Mouse (Mus musculus) ES-CJ7 (cell line): ENCODE measurements around the gene Ccdc171.
A peak's percentile ranks its signal among the peaks of the same experiment; 100 is the strongest.
"Not testable (repeated sequence)": the region's sequence is repeated elsewhere in the genome, so short reads cannot be mapped to it uniquely, and the experiment has no call there.

Experiments
- DNase-seq: peaks from one replicate; pipeline ENCODE4 v3.0.0; 2011; ENCODE audit warnings: low read depth, low spot score

Ccdc171 gene

DNA sequence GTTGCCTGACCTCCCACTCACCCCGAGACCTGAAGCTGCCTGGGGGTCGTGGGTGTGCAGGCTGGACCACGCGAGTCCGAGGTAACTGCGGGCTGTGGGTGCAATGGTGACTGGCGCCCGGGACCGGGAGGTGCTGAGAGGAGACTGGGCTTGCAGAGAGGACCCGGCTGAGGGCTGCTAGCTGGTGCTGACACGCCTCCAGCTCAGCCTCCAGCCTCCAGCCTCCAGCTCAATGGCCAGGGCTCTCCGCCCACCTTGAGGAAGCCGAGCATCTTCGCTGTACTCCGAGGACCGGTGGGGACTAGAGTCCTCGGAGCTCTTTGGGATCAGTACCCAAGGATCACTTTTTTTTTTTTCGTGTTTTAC lies 328 bp downstream of the Ccdc171 start:
- peak; percentile 56 for DNase-seq

DNA sequence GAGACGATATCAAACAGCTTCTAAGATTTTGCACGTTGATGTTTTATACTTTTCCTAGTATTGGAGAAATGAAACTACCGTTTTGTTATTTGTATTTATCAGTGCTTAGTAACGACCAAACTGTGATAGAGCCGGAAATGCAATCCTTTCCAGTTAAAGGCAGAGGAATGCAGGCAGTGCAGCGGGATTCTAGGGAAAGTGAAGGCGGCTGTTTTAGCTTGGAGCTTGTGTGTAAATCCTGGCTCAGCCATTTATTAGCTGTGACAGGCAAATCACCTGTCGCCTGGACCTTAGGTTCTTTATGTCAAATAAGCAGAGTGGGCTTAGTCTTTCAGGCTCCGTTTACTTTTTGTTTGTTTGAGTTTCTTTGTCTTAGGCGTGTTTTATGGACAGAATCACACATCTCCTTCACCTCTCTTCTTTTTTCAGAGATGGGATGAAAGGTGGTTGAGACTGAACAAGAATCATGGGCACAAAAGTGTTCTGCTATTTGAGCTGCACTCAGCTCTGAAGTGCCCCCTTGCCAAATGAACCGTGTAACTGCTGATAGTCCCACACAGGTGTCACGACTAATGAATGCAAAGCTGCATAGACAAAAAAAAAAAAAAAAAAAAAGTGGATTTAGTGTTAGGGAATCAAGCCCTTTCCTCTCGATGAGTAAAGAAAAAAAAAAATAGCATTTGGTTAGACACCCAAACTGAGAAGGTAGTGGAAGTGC lies 1.1 kb downstream of the Ccdc171 start:
- DNase-seq = no peak

DNA sequence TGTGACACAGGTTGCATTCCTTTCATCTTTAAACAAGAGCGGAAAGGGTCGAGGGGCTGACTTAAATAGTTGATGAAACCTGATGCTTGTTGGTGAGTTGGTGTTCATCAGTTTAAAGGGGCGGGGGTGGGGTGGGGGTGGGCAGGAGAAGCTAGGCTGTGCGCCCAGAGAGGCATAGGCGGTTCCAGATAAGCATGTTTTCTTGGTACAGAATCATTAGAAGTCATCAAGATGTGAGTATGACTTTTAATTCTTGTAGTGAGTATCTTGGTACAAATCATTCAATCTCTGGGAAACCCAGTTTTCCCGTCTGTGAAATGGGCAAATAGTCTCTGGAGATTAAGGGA lies 1.6 kb downstream of the Ccdc171 start:
- no peak for DNase-seq

DNA sequence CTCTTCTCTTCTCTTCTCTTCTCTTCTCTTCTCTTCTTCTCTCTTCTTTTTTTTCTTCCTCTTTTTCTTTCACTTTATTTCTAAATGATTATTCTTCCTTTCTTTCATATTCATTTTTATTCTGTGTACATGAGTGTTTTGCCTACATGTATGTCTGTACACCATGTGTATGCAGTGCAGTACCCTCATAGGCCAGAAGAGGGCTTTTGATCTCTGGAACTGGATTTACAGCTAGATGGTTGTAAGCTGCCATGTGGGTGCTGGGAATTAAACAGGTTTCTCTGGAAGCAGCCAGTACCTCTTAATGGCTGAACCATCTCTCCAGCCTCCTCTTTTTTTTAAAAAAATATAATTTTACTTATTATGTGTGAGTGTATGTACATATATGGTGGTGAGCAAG lies 2.6 kb downstream of the Ccdc171 start:
- DNase-seq = peak; percentile 92

DNA sequence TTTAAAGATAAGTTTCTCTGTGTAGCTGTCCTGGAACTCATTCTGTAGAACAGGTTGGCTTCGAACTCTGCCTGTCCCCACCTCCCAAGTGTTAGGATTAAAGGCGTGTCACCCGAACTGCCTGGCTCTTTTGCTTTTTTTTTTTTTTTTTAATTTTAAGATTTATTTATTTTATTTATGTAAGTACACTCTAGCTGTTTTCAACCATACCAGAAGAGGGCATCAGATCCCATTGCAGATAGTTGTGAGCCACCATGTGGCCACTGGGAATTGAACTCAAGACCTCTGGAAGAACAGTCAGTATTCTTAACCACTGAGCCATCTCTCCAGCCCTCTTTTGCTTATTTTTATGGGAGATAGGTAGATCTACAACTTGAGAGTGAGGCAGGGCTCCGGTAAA lies 4.7 kb downstream of the Ccdc171 start:
- not testable (repeated sequence) for DNase-seq

DNA sequence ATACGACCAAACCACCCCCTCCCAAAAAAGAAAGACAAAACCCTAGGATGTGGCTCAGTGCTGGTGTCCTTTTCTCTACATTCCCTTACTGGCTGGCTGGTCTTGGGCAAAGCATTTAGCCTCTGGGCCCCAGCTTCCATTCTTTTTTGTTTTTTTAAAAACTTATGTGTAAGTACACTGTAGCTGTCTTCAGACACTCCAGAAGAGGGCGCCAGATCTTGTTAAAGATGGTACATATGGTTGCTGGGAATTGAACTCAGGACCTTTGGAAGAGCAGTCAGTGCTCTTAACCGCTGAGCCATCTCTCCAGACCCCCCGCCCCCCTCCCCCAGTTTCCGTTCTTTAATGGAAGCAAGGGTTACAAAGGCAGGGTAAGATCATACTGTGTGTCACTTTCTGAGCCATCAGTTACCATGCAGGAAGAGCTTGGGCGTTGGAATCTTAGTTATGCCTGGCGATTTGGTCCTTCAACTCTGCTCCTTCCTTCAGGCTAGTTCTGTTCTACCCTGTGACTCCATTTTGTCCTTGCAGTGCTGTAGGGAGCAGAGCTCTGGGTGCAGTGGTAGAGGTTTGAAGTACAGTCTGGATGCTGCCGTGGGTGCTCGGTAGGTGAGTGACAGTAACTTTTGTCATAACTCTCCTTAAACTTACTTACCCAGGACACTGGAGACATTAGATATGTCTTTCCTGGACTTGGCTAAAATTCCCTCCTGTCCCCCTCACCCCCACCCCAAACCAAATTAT lies 8.0 kb downstream of the Ccdc171 start:
- no peak for DNase-seq

DNA sequence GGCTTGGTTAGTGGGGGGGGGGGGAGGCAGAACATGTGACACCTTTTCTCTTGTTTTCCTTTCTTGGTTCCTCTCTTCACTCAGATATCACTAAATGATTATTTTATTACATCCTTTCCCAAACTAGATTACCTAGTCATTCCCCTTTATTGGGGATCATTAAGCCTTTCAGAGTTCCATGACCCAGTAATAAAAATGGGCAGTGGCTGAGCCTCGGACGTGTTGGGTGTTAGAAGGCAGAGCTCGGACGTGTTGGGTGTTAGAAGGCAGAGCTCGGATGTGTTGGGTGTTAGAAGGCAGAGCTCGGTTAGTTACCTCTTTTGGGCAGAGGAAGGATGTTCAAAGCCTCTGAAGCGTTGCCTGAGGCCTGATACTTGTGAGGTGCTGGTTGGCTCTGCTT lies 8.7 kb downstream of the Ccdc171 start:
- DNase-seq = no peak

DNA sequence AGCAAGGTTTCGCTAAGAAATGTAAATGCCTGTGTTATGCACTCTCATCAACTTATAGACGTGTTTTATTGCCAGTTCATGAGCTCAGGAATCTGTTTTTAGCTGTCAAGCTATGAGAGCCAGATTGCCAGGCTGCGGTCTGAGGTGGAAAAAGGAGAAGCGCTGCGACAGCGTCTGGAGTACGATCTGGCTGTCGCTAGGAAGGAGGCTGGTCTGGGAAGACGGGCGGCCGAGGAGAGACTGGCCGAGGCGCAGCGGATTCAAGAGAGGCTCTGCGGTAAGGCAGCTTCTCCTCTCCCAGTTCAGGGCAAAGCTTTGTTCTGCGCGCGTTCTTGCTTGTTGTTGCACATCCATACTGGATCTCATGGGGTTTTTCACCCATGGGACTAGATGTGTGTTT lies 24.2 kb downstream of the Ccdc171 start:
- no peak for DNase-seq

DNA sequence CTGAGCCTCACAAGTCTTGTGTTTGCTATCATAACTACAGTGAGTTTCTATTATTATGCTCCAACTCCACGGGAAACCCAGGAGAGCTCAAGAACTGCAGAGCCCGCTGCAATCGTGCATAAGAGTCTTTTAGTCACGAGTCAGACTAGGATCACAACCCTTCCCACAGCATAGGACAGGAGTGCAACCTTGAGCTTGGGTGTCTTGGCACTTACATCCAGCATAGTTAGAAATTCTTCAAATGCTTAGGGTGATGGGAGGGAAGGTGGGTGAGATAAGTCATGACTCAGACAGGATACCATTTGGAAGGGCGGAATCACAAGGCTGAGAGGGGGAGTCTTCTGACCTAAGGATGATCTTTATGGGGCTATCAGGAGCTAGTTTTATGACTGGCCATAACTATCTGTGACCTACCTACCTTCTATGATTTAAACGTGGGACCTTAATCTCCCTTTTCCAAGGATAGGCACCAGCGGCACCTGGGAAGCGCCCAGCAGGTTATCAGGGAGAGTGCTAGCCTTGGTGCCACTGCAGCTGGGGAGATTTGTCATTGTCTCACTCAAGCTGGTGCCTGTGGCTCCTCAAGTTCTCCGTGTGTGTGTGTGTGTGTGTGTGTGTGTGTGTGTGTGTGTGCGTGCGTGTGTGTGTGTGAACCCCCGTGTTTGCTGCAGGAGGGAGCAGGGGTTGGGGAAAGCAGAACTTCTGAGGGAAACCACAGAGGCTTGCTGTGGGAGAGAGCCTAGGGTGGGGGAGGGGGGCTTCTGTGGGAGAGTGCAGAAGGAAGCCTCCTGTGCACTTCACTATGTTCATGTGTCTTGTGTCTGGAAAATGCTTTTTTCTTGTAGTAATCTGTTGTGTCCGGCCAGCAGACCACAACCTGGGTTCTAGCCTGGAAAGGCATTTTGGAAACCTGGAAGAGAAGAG lies 42.1 kb downstream of the Ccdc171 start:
- DNase-seq = peak; percentile 15

DNA sequence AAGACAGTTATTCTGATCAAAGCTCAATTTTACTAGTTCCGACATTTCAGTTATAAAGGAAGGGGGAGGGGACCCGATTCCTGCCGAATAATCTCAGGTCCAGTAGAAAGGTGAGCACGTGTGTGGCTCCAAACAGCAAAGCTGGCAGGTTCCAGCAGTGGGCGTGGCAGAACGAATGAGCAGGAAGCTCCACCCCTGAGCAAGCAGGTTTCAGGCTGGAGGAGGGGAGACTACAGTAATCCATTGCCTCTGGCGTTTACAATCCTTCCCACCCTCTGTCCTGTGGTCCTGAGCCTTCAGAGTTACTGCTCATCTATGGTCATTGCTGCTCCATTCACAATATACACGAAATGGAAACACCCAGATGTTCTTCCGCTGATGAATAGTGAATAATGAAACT lies 42.8 kb downstream of the Ccdc171 start:
- DNase-seq = peak; percentile 52

DNA sequence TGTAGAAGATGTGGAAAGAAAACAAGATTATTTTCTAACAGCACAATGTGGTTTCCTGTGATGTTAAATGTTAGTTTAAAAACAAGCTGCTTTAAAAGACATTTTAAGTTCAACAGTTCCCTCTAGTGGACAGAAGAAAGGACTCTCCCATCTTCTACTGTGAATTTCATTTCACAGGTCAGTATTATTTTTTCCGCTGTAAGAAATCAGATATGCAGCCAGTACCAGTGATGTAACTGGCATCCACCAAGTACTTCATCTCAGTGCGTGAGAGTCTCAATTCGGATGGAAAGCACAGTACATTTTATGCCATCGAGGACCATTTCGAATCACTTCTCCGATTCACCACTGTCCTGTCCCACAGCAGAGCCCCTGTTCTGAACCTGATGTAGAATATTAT lies 45.2 kb downstream of the Ccdc171 start:
- DNase-seq = peak; percentile 24

DNA sequence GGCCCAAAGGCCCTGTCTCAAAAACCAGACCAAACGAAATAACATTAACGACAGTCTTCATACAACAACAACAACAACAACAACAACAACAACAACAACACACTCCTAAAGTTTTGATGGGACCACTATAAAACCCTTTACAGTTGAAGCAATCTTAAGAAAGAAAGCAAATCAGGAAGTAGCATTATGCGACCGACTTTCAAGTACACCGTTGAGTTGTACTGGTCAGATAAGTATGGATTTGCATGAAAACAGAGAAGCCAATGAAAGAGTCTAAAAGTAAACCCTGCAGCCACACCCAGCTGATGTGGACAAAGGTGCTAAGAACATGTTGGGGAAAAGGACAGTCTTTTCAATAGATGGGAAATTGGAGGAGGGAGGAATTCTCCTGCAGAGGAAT lies 45.7 kb downstream of the Ccdc171 start:
- DNase-seq = no peak

DNA sequence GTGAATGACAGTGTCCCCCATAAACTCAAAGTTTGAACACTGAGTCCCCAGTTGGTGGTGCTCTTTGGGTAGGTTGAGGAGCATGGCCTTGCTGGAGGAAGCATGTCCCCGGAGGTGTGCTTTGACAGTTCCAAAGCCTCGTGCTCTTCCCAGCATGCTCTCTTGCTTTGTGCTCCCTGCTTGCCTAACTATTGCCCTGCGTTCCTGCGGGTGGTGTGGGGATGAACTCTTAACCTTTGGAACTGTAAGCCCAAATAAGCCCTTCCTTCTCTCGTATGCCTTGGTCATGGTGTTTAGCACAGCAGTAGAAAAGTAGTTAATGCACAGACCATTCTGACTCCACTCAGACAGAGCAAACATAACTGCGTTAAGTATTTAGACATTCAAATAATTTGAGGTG lies 47.2 kb downstream of the Ccdc171 start:
- DNase-seq = no peak

DNA sequence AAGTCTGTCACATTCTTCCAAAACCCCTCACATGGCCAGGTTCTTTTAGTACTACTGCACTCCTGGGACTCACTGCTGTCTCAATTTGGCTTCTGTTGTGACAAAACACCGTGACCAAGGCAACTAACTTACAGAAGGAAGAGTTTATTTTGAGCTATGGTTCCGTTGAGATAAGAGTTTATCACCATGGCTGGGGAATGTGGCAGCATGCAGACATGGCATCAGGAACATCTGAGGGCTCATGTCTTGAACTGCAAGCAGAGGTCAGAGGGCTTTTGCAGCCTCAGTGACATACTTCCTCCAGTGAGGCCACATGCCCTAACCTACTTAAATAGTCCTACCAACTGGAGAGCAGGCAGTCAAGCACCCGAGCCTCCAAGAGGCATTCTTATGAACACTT lies 51.0 kb downstream of the Ccdc171 start:
- no peak for DNase-seq

DNA sequence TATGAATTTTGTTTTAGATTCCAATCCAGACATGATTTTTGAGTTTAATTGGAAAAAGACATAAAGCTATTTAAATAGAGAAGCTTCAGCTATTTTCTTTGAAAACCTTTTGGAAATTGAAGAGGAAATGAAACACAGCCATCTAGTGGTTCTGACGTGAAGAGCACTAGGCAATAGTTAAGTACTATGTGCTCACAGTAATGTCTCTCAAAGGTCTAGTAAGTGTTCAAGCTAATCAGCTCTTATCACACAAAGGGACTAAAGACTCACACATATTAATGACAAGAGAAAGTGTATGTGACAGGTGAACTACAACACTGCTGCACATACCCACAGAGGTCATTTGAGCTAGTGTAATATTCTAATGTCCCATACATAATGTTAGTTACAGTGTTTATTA lies 54.8 kb downstream of the Ccdc171 start:
- DNase-seq = no peak

DNA sequence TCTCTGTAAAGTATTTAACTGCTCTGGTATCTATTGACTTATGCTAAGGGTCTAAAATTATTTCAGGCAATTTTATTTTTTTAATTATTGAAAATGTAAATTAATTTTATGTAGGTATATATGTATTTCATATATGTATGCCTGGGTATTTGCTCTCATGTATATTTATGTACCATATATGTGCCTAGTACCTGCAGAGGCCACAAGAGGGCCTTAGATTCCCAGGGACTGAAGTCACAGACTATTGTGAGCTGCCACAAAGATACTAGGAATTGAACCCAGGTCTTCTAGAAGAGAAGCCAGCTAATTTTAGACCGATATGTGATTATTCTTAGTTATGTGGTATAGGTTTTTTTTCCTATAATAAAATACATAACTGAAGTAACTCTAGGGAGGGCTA lies 62.2 kb downstream of the Ccdc171 start:
- peak; percentile 24 for DNase-seq

DNA sequence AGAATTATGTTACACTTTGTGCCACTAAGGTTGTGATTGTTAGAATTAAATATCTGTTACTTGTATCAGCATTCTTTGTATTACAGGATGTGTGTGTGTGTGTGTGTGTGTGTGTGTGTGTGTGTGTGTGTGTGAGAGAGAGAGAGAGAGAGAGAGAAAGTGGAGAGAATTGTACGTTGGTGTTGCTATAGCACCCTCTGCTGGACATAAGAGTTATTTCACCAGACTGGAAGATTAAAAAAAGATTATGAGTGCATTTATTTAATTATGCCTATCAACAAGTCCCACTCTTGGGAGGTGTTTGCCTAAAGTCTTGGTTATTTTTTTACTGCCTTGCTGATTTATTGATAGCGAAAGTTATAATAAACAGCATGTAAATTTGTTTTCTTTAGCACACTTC lies 71.1 kb downstream of the Ccdc171 start:
- DNase-seq = no peak

DNA sequence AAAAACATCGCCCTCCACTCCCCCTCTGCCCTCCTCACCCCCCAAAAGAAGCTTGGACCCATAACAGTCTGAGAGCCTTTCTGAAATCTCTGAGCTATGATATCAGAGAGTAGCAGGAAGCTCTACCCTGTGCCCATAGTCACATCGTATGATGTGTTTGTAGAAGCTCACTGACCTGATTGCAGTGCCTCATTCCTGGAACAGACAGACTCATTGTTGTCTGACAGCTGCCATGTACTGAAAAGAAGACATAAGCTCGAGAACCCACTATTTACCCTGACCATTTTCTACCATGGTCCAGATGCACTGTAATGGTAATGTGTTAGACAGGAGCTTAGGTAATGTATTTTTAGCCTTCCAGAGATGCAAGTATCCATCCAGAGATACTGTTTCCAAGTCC lies 85.8 kb downstream of the Ccdc171 start:
- DNase-seq = no peak

DNA sequence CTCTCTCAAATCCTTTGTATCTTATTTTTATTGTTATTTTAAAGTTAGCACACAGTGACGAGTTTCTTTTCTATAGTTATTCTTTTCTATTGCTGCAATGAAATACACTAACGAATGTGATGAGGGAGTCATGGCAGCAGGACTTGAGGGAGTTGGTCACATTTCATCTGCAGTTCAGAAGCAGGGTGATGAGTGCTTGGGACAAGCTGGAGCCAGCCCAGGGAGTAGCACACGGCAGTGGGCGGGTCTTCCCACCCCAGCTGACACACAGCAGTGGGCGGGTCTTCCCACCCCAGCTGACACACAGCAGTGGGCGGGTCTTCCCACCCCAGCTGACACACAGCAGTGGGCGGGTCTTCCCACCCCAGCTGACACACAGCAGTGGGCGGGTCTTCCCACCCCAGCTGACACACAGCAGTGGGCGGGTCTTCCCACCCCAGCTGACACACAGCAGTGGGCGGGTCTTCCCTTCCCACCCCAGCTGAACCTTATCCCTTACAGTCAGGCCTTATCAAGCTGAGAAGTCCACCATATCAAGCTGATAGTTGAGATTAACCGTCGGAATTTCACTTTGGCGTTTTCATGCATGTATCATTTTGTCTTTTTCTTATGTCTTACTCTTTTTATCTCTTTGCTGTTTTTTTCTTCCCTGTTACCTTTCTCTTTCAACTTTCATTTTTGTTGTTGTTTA lies 97.8 kb downstream of the Ccdc171 start:
- DNase-seq = peak; percentile 29

DNA sequence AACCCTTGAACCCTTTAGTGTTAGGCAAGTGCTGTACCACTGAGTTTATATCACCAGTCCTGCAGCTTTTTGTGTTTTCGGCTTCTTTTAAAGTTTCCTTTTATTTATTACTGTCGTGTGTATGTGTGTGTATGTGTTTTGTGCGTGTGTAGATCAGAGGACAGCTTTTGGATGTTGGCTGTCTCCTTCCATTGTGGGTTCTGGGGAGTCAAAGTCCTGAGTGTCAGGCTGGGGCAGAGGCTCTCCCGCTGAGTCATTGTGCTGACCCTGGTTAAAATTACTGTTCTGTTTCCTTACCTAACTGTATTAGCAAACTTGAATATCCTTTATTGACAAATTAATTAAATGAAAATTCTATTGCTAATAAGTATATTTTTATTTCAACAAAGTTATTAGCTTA lies 98.4 kb downstream of the Ccdc171 start:
- DNase-seq = no peak

DNA sequence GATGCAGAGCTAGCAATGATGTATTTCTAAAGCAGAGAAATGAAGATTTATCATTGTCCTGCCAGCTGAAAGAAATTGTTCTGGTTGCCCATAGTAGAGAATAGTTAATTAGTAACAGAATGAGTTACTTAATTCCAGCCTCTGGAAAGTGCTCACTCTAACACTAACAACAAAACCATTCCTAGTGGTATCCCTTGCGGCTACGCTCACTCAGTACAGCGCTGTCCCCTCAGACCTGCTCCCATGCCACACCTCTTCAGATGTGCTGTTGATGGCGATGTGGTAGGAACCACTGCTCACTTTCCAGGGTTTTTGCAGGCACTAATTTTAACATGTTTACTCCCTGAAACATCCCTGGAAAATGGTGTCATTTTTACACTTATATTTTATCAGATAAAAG lies 126.1 kb downstream of the Ccdc171 start:
- DNase-seq = no peak

DNA sequence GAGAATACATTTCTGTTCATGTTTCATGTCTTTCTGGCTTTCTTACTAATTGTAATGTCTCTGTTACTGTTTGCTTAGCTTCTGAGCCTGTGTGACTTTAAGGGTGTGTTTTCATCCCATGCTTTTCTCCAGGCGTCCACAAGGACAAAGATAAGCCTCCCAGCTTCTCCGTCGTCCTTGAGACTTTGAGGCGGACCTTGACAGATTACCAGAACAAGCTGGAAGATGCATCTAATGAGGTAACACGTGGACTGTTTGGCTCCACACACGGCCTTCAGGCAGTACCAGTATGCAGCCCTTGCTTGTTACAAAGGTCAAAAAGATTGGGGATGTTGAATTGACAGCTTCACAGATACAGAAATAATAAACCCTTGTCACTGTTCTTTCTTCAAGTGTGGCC lies 130.1 kb downstream of the Ccdc171 start:
- DNase-seq = no peak
